Mouse (Mus musculus) liver, postnatal 0 days (tissue): ENCODE measurements around the gene Sox14. TPM values are rescaled to one million over a fixed set of nuclear protein-coding genes. Genes with fewer than 3 reads are reported as not detected.

Experiments used
- ATAC-seq: fragments of 200-750 bp; cut with Nextera tagmentation; 2 replicates; pipeline ENCODE4 v1.8.0; 2017; ENCODE audit warnings: mild to moderate bottlenecking, moderate library complexity
- DNase-seq: peaks from one replicate; pipeline ENCODE4 v3.0.0-alpha.2; 2016
- H3K27ac ChIP-seq: fragments of 300-500 bp; sonication (generic); 2 replicates; pipeline ENCODE4 v1.5.1; 2014; ENCODE audit warnings: antibody characterized with exemption, moderate library complexity, mild to moderate bottlenecking, low read depth
- H3K27me3 ChIP-seq: fragments of 300-500 bp; sonication (generic); 2 replicates; pipeline ENCODE4 v1.6.1; 2014; ENCODE audit warnings: low read length, control low read depth, mixed read lengths; ENCODE audit not compliant: insufficient read depth
- H3K36me3 ChIP-seq: fragments of 300-500 bp; sonication (generic); replicated peaks from 2 replicates; pipeline ENCODE4 v1.6.1; 2014; ENCODE audit warnings: mild to moderate bottlenecking, control low read depth, low read length, moderate library complexity, mixed read lengths; ENCODE audit not compliant: insufficient read depth
- H3K4me1 ChIP-seq: fragments of 300-500 bp; sonication (generic); 2 replicates; pipeline ENCODE4 v1.6.1; 2014; ENCODE audit warnings: antibody characterized with exemption, mild to moderate bottlenecking, control low read depth; ENCODE audit not compliant: insufficient read depth
- H3K4me2 ChIP-seq: fragments of 300-500 bp; sonication (generic); 2 replicates; pipeline ENCODE4 v1.6.1; 2014; ENCODE audit warnings: low read depth, mild to moderate bottlenecking, low read length, moderate library complexity, mixed read lengths
- H3K4me3 ChIP-seq: fragments of 300-500 bp; sonication (generic); 2 replicates; pipeline ENCODE4 v1.5.1; 2014; ENCODE audit warnings: low read depth, low read length
- H3K9ac ChIP-seq: fragments of 300-500 bp; sonication (generic); replicated peaks from 2 replicates; pipeline ENCODE4 v1.6.1; 2014; ENCODE audit warnings: mild to moderate bottlenecking, moderate library complexity
- H3K9me3 ChIP-seq: fragments of 300-500 bp; sonication (generic); 2 replicates; pipeline ENCODE4 v1.6.1; 2016; ENCODE audit warnings: mild to moderate bottlenecking, control low read depth, low read length, mixed read lengths
- CTCF ChIP-seq: sonication (generic); IDR thresholded peaks from 2 replicates; pipeline ENCODE4 v1.5.1; 2016; ENCODE audit warnings: antibody characterized with exemption, low read depth
- EP300 ChIP-seq: IDR thresholded peaks from 2 replicates; pipeline ENCODE4 v1.6.1; 2016; ENCODE audit warnings: antibody characterized with exemption, low read depth, mild to moderate bottlenecking
- WGBS: fragments of 180-500 bp; shearing (Covaris S2); extraction: QIAGEN DNeasy Blood & Tissue Kit; methylation state at CpG from one replicate; pipeline ENCODE4 v1.1.7; 2014; ENCODE audit not compliant: insufficient replicate concordance; 5-methylcytosine and 5-hydroxymethylcytosine counted together
- polyA plus RNA-seq: library from polyadenylated mRNA; unstranded; fragments of >200 nt; fragmentation: Nextera tagmentation; extraction: Ambion mirVana; gene quantifications from 2 replicates; pipeline ENCODE4 v1.2.1, GENCODE M21; 2015

Sox14 gene
- not detected in 2 replicates for polyA plus RNA-seq

- Histone ChIP-seq H3K4me1 (no peaks in the 10 kb centered on the region), H3K36me3 (no peaks in the 10 kb centered on the region), H3K9me3 (no peaks in the 10 kb centered on the region), H3K27ac (no peak within 1 kb of the TSS), H3K27me3 (peaks cover 92% of the 10 kb centered on the region), H3K4me2 (no peak within 1 kb of the TSS), H3K9ac (no peak within 1 kb of the TSS), H3K4me3 (peak within 1 kb of the TSS; percentile 8; the same call in 1 of the 2 replicates)
- 2% methylated on average over 47 of the region's 47 CpGs for WGBS
- ATAC-seq (no peak), DNase-seq (no peak)
- no peak for TF ChIP-seq CTCF
Observed at GRCm38 (mm10) chr9:99875618-99876372, at the start of gene Sox14. Gene Sox14 (minus strand): TSS chr9:99876170.

- no peaks in the 10 kb centered on the region for H3K36me3 ChIP-seq
- 3% methylated on average over 14 of the region's 14 CpGs for WGBS
- H3K9ac ChIP-seq, result no peak overlapping the region
- no peaks in the 10 kb centered on the region for H3K4me1 ChIP-seq
- DNase-seq (no peak), ATAC-seq (no peak)
- no peak for TF ChIP-seq CTCF
- no peak for TF ChIP-seq EP300
- no peak overlapping the region for H3K27ac ChIP-seq
- no peak overlapping the region for H3K4me2 ChIP-seq
- no peaks in the 10 kb centered on the region for H3K9me3 ChIP-seq
- H3K4me3 ChIP-seq, result no peak overlapping the region
- H3K27me3 ChIP-seq, result peaks cover 57% of the 10 kb centered on the region
Observed at GRCm38 (mm10) chr9:99879311-99879710, 3.3 kb upstream of the Sox14 start.

- Histone ChIP-seq H3K9me3 (no peaks in the 10 kb centered on the region), H3K36me3 (no peaks in the 10 kb centered on the region), H3K4me2 (no peak overlapping the region), H3K4me3 (no peak overlapping the region), H3K9ac (no peak overlapping the region), H3K27me3 (peaks cover 64% of the 10 kb centered on the region), H3K27ac (no peak overlapping the region), H3K4me1 (no peaks in the 10 kb centered on the region)
- WGBS, result 3% methylated on average over 5 of the region's 5 CpGs
- TF ChIP-seq EP300 (no peak), CTCF (no peak)
- ATAC-seq (no peak), DNase-seq (no peak)
Observed at GRCm38 (mm10) chr9:99878588-99878987, 2.6 kb upstream of the Sox14 start.

- H3K9ac ChIP-seq, result no peak overlapping the region
- peaks cover 79% of the 10 kb centered on the region for H3K27me3 ChIP-seq
- no peak overlapping the region for H3K27ac ChIP-seq
- DNase-seq (no peak), ATAC-seq (no peak)
- no peak overlapping the region for H3K4me2 ChIP-seq
- H3K36me3 ChIP-seq, result no peaks in the 10 kb centered on the region
- no peaks in the 10 kb centered on the region for H3K4me1 ChIP-seq
- no peaks in the 10 kb centered on the region for H3K9me3 ChIP-seq
- H3K4me3 ChIP-seq, result no peak overlapping the region
- no peak for TF ChIP-seq EP300
- TF ChIP-seq CTCF, result no peak
- WGBS, result 10% methylated on average over 22 of the region's 22 CpGs
Observed at GRCm38 (mm10) chr9:99877056-99877546, 1.1 kb upstream of the Sox14 start.

- WGBS, result 1% methylated on average over 25 of the region's 25 CpGs
- no peaks in the 10 kb centered on the region for H3K36me3 ChIP-seq
- TF ChIP-seq EP300, result no peak
- TF ChIP-seq CTCF, result no peak
- ATAC-seq (no peak), DNase-seq (no peak)
- no peak overlapping the region for H3K27ac ChIP-seq
- H3K4me1 ChIP-seq, result no peaks in the 10 kb centered on the region
- H3K9me3 ChIP-seq, result no peaks in the 10 kb centered on the region
- H3K9ac ChIP-seq, result no peak overlapping the region
- no peak overlapping the region for H3K4me2 ChIP-seq
- peaks cover 84% of the 10 kb centered on the region for H3K27me3 ChIP-seq
- no peak overlapping the region for H3K4me3 ChIP-seq
Observed at GRCm38 (mm10) chr9:99876373-99877055, 544 bp upstream of the Sox14 start.

- Histone ChIP-seq H3K9ac (no peak overlapping the region), H3K4me1 (no peaks in the 10 kb centered on the region), H3K4me3 (0 out of 2 replicates have a peak overlapping the region, but pooled peaks have one; percentile 8), H3K4me2 (no peak overlapping the region), H3K9me3 (no peaks in the 10 kb centered on the region), H3K27ac (no peak overlapping the region), H3K36me3 (no peaks in the 10 kb centered on the region), H3K27me3 (peaks cover 96% of the 10 kb centered on the region)
- ATAC-seq (no peak), DNase-seq (no peak)
- 4% methylated on average over 52 of the region's 52 CpGs for WGBS
- TF ChIP-seq CTCF (no peak), EP300 (no peak)
Observed at GRCm38 (mm10) chr9:99874735-99875617, 994 bp downstream of the Sox14 start.
